Mouse (Mus musculus) MEL (cell line): ENCODE measurements around the gene Hist2h2ac. TPM values are rescaled to one million over a fixed set of nuclear protein-coding genes. Genes with fewer than 3 reads are reported as not detected.
"Not testable (repeated sequence)": the region's sequence is repeated elsewhere in the genome, so short reads cannot be mapped to it uniquely, and the experiment has no call there.

Experiments used
- DNase-seq: peaks from one replicate; pipeline ENCODE4 v3.0.0; 2011; ENCODE audit warnings: low read depth, low spot score
- H3K27ac ChIP-seq: 2 replicates; pipeline ENCODE4 v1.5.1; 2012; ENCODE audit warnings: low read depth, mild to moderate bottlenecking, control low read depth, low read length, moderate library complexity; ENCODE audit not compliant: control insufficient read depth
- H3K27me3 ChIP-seq, 2 experiments: fragments of 150-350 bp in 1 of 2; sonication (generic) in 1 of 2; 2 replicates each; pipeline ENCODE4 v1.6.1; 2012; ENCODE audit warnings: low read length in 2 of 2, mild to moderate bottlenecking in 2 of 2, improper control_type of control experiment in 1 of 2, moderate library complexity in 1 of 2; ENCODE audit not compliant: insufficient read depth in 2 of 2, control insufficient read depth in 1 of 2
- H3K36me3 ChIP-seq, 2 experiments: 2 replicates each; pipeline ENCODE4 v1.6.1; 2012 to 2014; ENCODE audit warnings: low read length in 2 of 2, improper control_type of control experiment in 1 of 2, inconsistent platforms in 1 of 2, mild to moderate bottlenecking in 1 of 2; ENCODE audit not compliant: insufficient read depth in 2 of 2, control insufficient read depth in 1 of 2
- H3K4me1 ChIP-seq, 2 experiments: fragments of 150-350 bp in 1 of 2; sonication (generic) in 1 of 2; 2 replicates each; pipeline ENCODE4 v1.6.1; 2012; ENCODE audit warnings: low read length in 2 of 2, improper control_type of control experiment in 1 of 2, mild to moderate bottlenecking in 1 of 2; ENCODE audit not compliant: insufficient read depth in 2 of 2, control insufficient read depth in 1 of 2
- H3K4me3 ChIP-seq, 2 experiments: fragments of 150-350 bp in 1 of 2; sonication (generic) in 1 of 2; 2 replicates each; pipeline ENCODE4 v1.5.1; 2012; ENCODE audit warnings: low read depth in 2 of 2, low read length in 2 of 2, mild to moderate bottlenecking in 2 of 2, moderate library complexity in 2 of 2, control low read depth in 1 of 2, improper control_type of control experiment in 1 of 2; ENCODE audit not compliant: control insufficient read depth in 1 of 2, insufficient read depth in 1 of 2
- H3K79me2 ChIP-seq: 2 replicates; pipeline ENCODE4 v1.6.1; 2012; ENCODE audit warnings: mild to moderate bottlenecking, low read length, moderate library complexity; ENCODE audit not compliant: control insufficient read depth, poor library complexity, insufficient read depth
- H3K9ac ChIP-seq: 2 replicates; pipeline ENCODE4 v1.6.1; 2012; ENCODE audit warnings: low read depth, mild to moderate bottlenecking, control low read depth, low read length, moderate library complexity; ENCODE audit not compliant: control insufficient read depth, poor library complexity, severe bottlenecking
- H3K9me3 ChIP-seq: fragments of 150-350 bp; sonication (generic); replicated peaks from 2 replicates; pipeline ENCODE4 v1.6.1; 2012; ENCODE audit warnings: mild to moderate bottlenecking, low read length, improper control_type of control experiment, moderate library complexity; ENCODE audit not compliant: insufficient read depth
- ETS1 ChIP-seq: IDR thresholded peaks from 2 replicates; pipeline ENCODE4 v1.6.1; 2012; ENCODE audit warnings: low read depth, mild to moderate bottlenecking, inconsistent platforms, low read length, improper control_type of control experiment, moderate library complexity
- GABPA ChIP-seq: IDR thresholded peaks from 2 replicates; pipeline ENCODE4 v1.6.1; 2012; ENCODE audit warnings: low read depth, mild to moderate bottlenecking, inconsistent platforms, low read length, improper control_type of control experiment, moderate library complexity
- GATA1 ChIP-seq: IDR thresholded peaks from 2 replicates; pipeline ENCODE4 v1.6.1; 2011; ENCODE audit warnings: low read depth, low read length, improper control_type of control experiment
- MAFK ChIP-seq: IDR thresholded peaks from 2 replicates; pipeline ENCODE4 v1.6.1; 2011; ENCODE audit warnings: low read depth, mild to moderate bottlenecking, low read length, improper control_type of control experiment, borderline replicate concordance
- MAX ChIP-seq: IDR thresholded peaks from 2 replicates; pipeline ENCODE4 v1.6.1; 2011; ENCODE audit warnings: low read length, improper control_type of control experiment
- MAZ ChIP-seq: IDR thresholded peaks from 2 replicates; pipeline ENCODE4 v1.6.1; 2012; ENCODE audit warnings: low read depth, mild to moderate bottlenecking, inconsistent platforms, low read length, improper control_type of control experiment
- MEF2A ChIP-seq: IDR thresholded peaks from 2 replicates; pipeline ENCODE4 v1.6.1; 2014; ENCODE audit warnings: low read depth, mild to moderate bottlenecking, inconsistent platforms, low read length, improper control_type of control experiment; ENCODE audit not compliant: poor library complexity, insufficient replicate concordance, severe bottlenecking; ENCODE audit errors: extremely low read depth
- MXI1 ChIP-seq: IDR thresholded peaks from 2 replicates; pipeline ENCODE4 v1.6.1; 2011; ENCODE audit warnings: mild to moderate bottlenecking, low read depth, low read length, improper control_type of control experiment
- NELFE ChIP-seq: IDR thresholded peaks from 2 replicates; pipeline ENCODE4 v1.6.1; 2011; ENCODE audit warnings: low read depth, low read length, improper control_type of control experiment
- POLR2AphosphoS2 ChIP-seq: IDR thresholded peaks from 2 replicates; pipeline ENCODE4 v1.6.1; 2011; ENCODE audit warnings: low read length, improper control_type of control experiment
- POLR2AphosphoS5 ChIP-seq: IDR thresholded peaks from 2 replicates; pipeline ENCODE4 v1.6.1; 2012; ENCODE audit warnings: low read depth, borderline replicate concordance, mild to moderate bottlenecking, inconsistent platforms, low read length, moderate library complexity, mixed read lengths
- RCOR1 ChIP-seq: IDR thresholded peaks from 2 replicates; pipeline ENCODE4 v1.6.1; 2012; ENCODE audit warnings: low read depth, mild to moderate bottlenecking, inconsistent platforms, low read length, improper control_type of control experiment
- SMC3 ChIP-seq: IDR thresholded peaks from 2 replicates; pipeline ENCODE4 v1.6.1; 2011; ENCODE audit warnings: low read depth, low read length, improper control_type of control experiment
- TAL1 ChIP-seq: IDR thresholded peaks from 2 replicates; pipeline ENCODE4 v1.6.1; 2012; ENCODE audit warnings: mild to moderate bottlenecking, inconsistent platforms, low read length, moderate library complexity, mixed read lengths
- TBP ChIP-seq: IDR thresholded peaks from 2 replicates; pipeline ENCODE4 v1.8.0; 2011; ENCODE audit warnings: low read depth, low read length, improper control_type of control experiment
- TCF12 ChIP-seq: IDR thresholded peaks from 2 replicates; pipeline ENCODE4 v1.6.1; 2014; ENCODE audit warnings: low read depth, mild to moderate bottlenecking, inconsistent platforms, low read length, improper control_type of control experiment, moderate library complexity
- USF2 ChIP-seq, 2 experiments: IDR thresholded peaks; 2 replicates each; pipeline ENCODE4 v1.6.1; 2011 to 2012; ENCODE audit warnings: improper control_type of control experiment in 2 of 2, low read length in 2 of 2, borderline replicate concordance in 1 of 2, inconsistent platforms in 1 of 2, low read depth in 1 of 2, mild to moderate bottlenecking in 1 of 2; ENCODE audit not compliant: insufficient read depth in 1 of 2
- ZKSCAN1 ChIP-seq: IDR thresholded peaks from 2 replicates; pipeline ENCODE4 v1.6.1; 2012; ENCODE audit warnings: low read depth, mild to moderate bottlenecking, inconsistent platforms, low read length, improper control_type of control experiment, moderate library complexity
- ZMIZ1 ChIP-seq: IDR thresholded peaks from 2 replicates; pipeline ENCODE4 v1.6.1; 2012; ENCODE audit warnings: low read depth, mild to moderate bottlenecking, inconsistent platforms, low read length, improper control_type of control experiment, moderate library complexity
- ZNF384 ChIP-seq: IDR thresholded peaks from 2 replicates; pipeline ENCODE4 v1.6.1; 2012; ENCODE audit warnings: low read depth, mild to moderate bottlenecking, inconsistent platforms, low read length, improper control_type of control experiment
- polyA plus RNA-seq, 2 experiments: library from polyadenylated mRNA; stranded (reverse) in 1 of 2; unstranded in 1 of 2; fragments of >175 nt in 1 of 2; fragments of >200 nt in 1 of 2; gene quantifications; 2 replicates each; pipeline versions ENCODE4 v1.2.1 to v1.2.4; 2012; ENCODE audit warnings: low replicate concordance in 2 of 2, low read depth in 1 of 2; ENCODE audit not compliant: insufficient read length in 2 of 2, insufficient read depth in 1 of 2, missing spikeins in 1 of 2
- total RNA-seq: library from RNA; depleted of rRNA; stranded (reverse); fragments of 300-350 nt; gene quantifications from 2 replicates; pipeline ENCODE4 v1.2.3, GENCODE M21; 2012

Hist2h2ac gene
- total and polyA plus RNA-seq, 3 experiments, result 4.8 to 2,824 TPM; not detected in 1

DNA sequence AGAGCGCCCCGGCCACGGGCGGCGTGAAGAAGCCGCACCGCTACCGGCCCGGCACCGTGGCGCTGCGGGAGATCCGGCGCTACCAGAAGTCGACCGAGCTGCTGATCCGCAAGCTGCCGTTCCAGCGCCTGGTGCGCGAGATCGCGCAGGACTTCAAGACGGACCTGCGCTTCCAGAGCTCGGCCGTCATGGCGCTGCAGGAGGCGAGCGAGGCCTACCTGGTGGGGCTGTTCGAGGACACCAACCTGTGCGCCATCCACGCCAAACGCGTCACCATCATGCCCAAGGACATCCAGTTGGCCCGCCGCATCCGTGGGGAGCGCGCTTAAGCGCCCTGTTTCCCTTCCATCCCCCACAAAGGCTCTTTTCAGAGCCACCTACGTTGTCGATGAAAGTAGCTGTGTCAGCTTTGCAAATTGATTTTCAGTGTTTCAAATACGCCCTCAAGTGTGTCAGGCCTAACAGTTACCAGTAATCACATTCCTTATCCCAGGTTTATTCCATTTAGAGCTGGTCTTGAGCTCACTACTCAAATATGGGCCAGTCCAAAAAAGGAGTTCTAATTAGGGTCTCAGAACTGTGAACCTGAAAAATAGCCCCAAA, 48.2 kb upstream of the Hist2h2ac start:
- H3K27ac ChIP-seq, result peak overlapping the region; percentile 96
- H3K36me3 ChIP-seq, result peaks cover 0 to 31% of the 10 kb centered on the region in 2 experiments; a peak in 2 of 4 replicates
- H3K4me1 ChIP-seq, result peaks cover 0 to 24% of the 10 kb centered on the region in 2 experiments; a peak in 2 of 4 replicates
- not testable (repeated sequence) for H3K9me3 ChIP-seq, H3K79me2 ChIP-seq, DNase-seq, H3K27me3 ChIP-seq
- peak overlapping the region; percentile 7 to 56 for H3K4me3 ChIP-seq
- H3K9ac ChIP-seq, result peak overlapping the region; percentile 73
- peak; percentile 85; the same call in 1 of the 2 replicates for TF ChIP-seq POLR2AphosphoS5

DNA sequence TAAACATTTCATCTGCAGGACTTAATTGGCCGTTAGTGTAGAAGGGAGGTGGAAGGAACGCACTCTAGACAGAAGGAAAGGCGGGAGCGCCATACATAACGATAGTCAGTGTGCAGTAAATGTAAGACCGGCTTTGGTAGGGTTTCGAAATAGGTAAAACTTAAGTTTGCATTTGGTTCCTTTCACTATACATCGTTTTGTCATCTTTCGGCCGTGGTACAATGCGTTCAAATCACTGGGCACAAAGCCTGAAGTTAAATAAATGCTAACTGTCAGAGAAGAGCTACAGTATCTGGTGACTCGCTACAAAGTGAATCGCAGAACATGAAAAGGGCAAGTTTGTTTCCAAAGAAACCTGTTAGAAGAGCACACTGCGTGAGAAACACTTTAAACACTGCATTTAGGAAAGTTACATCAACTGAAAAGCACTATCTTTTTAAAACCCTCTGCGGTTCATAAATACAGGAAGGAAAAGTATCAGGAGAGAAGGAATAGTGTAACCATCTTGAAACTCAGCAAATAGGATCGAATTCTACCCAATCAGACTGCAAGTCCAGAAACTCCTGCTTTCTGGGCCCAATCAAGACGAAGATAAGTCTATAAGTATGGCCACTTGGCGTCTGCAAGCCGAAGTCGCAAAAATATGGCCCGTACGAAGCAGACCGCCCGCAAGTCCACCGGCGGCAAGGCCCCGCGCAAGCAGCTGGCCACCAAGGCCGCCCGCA, 47.5 kb upstream of the Hist2h2ac start, which contains the start of gene Hist2h3b:
Gene Hist2h3b, plus strand, starts transcription at position 604 of the 725 bp plus-strand sequence.
- Histone ChIP-seq H3K36me3 (peaks cover 0 to 31% of the 10 kb centered on the region in 2 experiments; a peak in 2 of 4 replicates), H3K27me3 (no peaks in the 10 kb centered on the region), H3K9me3 (no peaks in the 10 kb centered on the region), H3K9ac (peak within 1 kb of the TSS; percentile 73), H3K79me2 (peaks cover 8% of the 10 kb centered on the region; the same call in 1 of the 2 replicates), H3K4me3 (peak within 1 kb of the TSS; percentile 56 to 57), H3K4me1 (peaks cover 0 to 18% of the 10 kb centered on the region in 2 experiments; a peak in 2 of 4 replicates), H3K27ac (peak within 1 kb of the TSS; percentile 96)
- peak; percentile 99 for DNase-seq
- TF ChIP-seq MEF2A (no peak), MAFK (no peak), POLR2AphosphoS5 (peak; percentile 94; the same call in 1 of the 2 replicates), RCOR1 (no peak), TCF12 (no peak), ETS1 (no peak)

DNA sequence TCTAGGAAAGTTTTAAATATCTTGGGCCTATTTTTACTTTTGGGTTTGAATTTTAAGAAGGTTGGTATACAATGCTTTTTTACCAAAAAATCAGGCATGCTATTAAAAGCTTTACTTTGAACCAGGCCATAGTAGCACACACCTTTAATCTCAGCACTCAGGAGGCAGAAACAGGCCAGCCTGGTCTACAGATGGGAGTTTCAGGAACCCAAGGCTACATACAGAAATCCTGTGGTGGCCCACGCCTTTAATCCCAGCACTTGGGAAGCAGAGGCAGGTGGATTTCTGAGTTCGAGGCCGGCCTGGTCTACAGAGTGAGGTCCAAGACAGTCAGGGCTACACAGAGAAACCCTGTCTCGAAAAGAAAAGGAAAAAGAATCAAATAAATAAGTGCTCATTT, 46.9 kb upstream of the Hist2h2ac start:
- peak overlapping the region; percentile 51 to 57 for H3K4me3 ChIP-seq
- peaks cover 8% of the 10 kb centered on the region; the same call in 1 of the 2 replicates for H3K79me2 ChIP-seq
- no peaks in the 10 kb centered on the region for H3K27me3 ChIP-seq
- peak; percentile 72 for DNase-seq
- H3K36me3 ChIP-seq, result peaks cover 0 to 31% of the 10 kb centered on the region in 2 experiments; a peak in 2 of 4 replicates
- no peak for TF ChIP-seq MAX
- TF ChIP-seq MAZ, result no peak
- TF ChIP-seq ZNF384, result no peak
- no peak for TF ChIP-seq ZKSCAN1
- TF ChIP-seq GABPA, result no peak
- no peak for TF ChIP-seq POLR2AphosphoS2
- no peak for TF ChIP-seq SMC3
- TF ChIP-seq GATA1, result no peak
- no peak for TF ChIP-seq NELFE
- TF ChIP-seq ZMIZ1, result no peak
- no peak for TF ChIP-seq TAL1
- TF ChIP-seq MXI1, result no peak
- no peak for TF ChIP-seq USF2 (IDR thresholded peaks at IDR 0.05; ENCODE audit: borderline replicate concordance in 1 of 2, insufficient read depth in 1 of 2, low read depth in 1 of 2, low read length in 2 of 2)
- TF ChIP-seq TBP, result no peak
- peak overlapping the region; percentile 71 for H3K9ac ChIP-seq
- H3K9me3 ChIP-seq, result no peaks in the 10 kb centered on the region
- peak overlapping the region; percentile 96 for H3K27ac ChIP-seq
- H3K4me1 ChIP-seq, result peaks cover 0 to 18% of the 10 kb centered on the region in 2 experiments; a peak in 2 of 4 replicates
